Mouse (Mus musculus) splenic B cell, adult 2 months (primary cell): ENCODE results near the gene Palm.

ENCODE experiments used
- DNase-seq: peaks from one replicate; pipeline ENCODE4 v3.0.0-alpha.2; 2011; ENCODE audit warnings: low read depth, low spot score
- H3K27me3 ChIP-seq: 2 replicates; pipeline ENCODE4 v1.6.1; 2012; ENCODE audit warnings: mild to moderate bottlenecking, low read length, moderate library complexity, mixed read lengths; ENCODE audit not compliant: control insufficient read depth, poor library complexity, insufficient read depth, severe bottlenecking
- H3K36me3 ChIP-seq: 2 replicates; pipeline ENCODE4 v1.6.1; 2012; ENCODE audit warnings: mild to moderate bottlenecking, low read length, moderate library complexity, mixed read lengths; ENCODE audit not compliant: control insufficient read depth, poor library complexity, insufficient read depth, severe bottlenecking

Gene Palm

GRCm38 (mm10) chr10:79843476-79843875 is 50.1 kb downstream of the Palm start:
- no peaks in the 10 kb centered on the region for H3K36me3 ChIP-seq
- H3K27me3 ChIP-seq = no peaks in the 10 kb centered on the region

GRCm38 (mm10) chr10:79846553-79846952 is 53.2 kb downstream of the Palm start:
- Histone ChIP-seq H3K27me3 (no peaks in the 10 kb centered on the region), H3K36me3 (no peaks in the 10 kb centered on the region)
- DNase-seq = no peak

More at GRCm38 (mm10) chr10:79843476-79843875, 50.1 kb downstream of the Palm start:
- DNase-seq = no peak

GRCm38 (mm10) chr10:79849941-79850628 is 56.7 kb downstream of the Palm start:
- Histone ChIP-seq H3K36me3 (no peaks in the 10 kb centered on the region), H3K27me3 (no peaks in the 10 kb centered on the region)
- DNase-seq = peak; percentile 50

GRCm38 (mm10) chr10:79851653-79852052 is 58.3 kb downstream of the Palm start:
- no peak for DNase-seq
- no peaks in the 10 kb centered on the region for H3K27me3 ChIP-seq
- no peaks in the 10 kb centered on the region; the same call in 1 of the 2 replicates for H3K36me3 ChIP-seq

- no peak for DNase-seq
- Histone ChIP-seq H3K27me3 (no peaks in the 10 kb centered on the region), H3K36me3 (no peaks in the 10 kb centered on the region; the same call in 1 of the 2 replicates)
Measured at GRCm38 (mm10) chr10:79852107-79852789, 58.9 kb downstream of the Palm start.

- no peaks in the 10 kb centered on the region; the same call in 1 of the 2 replicates for H3K36me3 ChIP-seq
- DNase-seq = no peak
- H3K27me3 ChIP-seq = no peaks in the 10 kb centered on the region
Measured at GRCm38 (mm10) chr10:79852827-79853226, 59.5 kb downstream of the Palm start.

- no peaks in the 10 kb centered on the region; the same call in 1 of the 2 replicates for H3K36me3 ChIP-seq
- DNase-seq = no peak
- H3K27me3 ChIP-seq = no peaks in the 10 kb centered on the region
Measured at GRCm38 (mm10) chr10:79853392-79853791, 60.0 kb downstream of the Palm start.

- peak; percentile 100 for DNase-seq
- Histone ChIP-seq H3K27me3 (no peaks in the 10 kb centered on the region), H3K36me3 (peaks cover 1% of the 10 kb centered on the region)
Measured at GRCm38 (mm10) chr10:79853860-79854795, 60.8 kb downstream of the Palm start, which contains the start of gene Ptbp1. Ptbp1 (plus strand) TSS chr10:79854427.

GRCm38 (mm10) chr10:79854801-79855541 is 61.6 kb downstream of the Palm start:
- peak; percentile 74 for DNase-seq
- no peaks in the 10 kb centered on the region for H3K27me3 ChIP-seq
- peaks cover 9% of the 10 kb centered on the region for H3K36me3 ChIP-seq

- no peak for DNase-seq
- Histone ChIP-seq H3K27me3 (no peaks in the 10 kb centered on the region), H3K36me3 (peaks cover 15% of the 10 kb centered on the region)
Measured at GRCm38 (mm10) chr10:79855558-79856184, 62.3 kb downstream of the Palm start.

- DNase-seq = no peak
- Histone ChIP-seq H3K36me3 (peaks cover 19% of the 10 kb centered on the region), H3K27me3 (no peaks in the 10 kb centered on the region)
Measured at GRCm38 (mm10) chr10:79856280-79856679, 62.9 kb downstream of the Palm start.

GRCm38 (mm10) chr10:79856704-79857451 is 63.5 kb downstream of the Palm start:
- DNase-seq = no peak
- H3K36me3 ChIP-seq = peaks cover 21% of the 10 kb centered on the region
- H3K27me3 ChIP-seq = no peaks in the 10 kb centered on the region

- peak; percentile 79 for DNase-seq
- Histone ChIP-seq H3K36me3 (peaks cover 25% of the 10 kb centered on the region), H3K27me3 (no peaks in the 10 kb centered on the region)
Measured at GRCm38 (mm10) chr10:79857452-79857811, 64.1 kb downstream of the Palm start.
